26 mouse cellular contexts compared by ENCODE assay signal in the genomic region with DNA sequence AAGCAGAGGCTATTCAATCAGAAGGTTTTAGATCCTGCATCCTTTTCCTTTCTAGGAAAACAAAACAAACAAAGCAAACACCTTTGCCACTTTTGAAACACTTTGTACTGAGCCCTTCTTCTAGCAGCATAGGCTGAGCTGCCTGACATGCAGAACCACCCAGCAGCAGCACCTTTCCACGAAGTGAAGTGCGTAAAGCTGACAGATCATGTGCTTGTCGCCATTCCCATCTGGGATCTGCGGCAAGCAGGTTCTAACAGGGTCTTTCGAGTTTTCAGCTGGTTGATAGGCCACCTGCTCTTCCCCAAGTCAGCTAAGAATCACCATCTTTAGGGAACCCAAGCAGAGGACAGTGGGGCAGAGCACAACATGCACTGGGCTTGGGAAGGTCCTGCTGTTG.
"Had no signal": no experiment of that assay in that cellular context is flagged by ENCODE, and none has a peak within 500 bp of the region (broad histone marks: within the 10 kb centered on the region; RNA-seq: fewer than 3 reads in every experiment).

No protein-coding gene starts in this region.

- H3K4me1 ChIP-seq: lung, embryonic 15.5 days; neural tube, embryonic 12.5 days had no signal

- ATAC-seq: intestine, embryonic 16.5 days; liver, embryonic 12.5 days had no signal

- H3K9ac ChIP-seq: limb, embryonic 12.5 days; limb, embryonic 15.5 days; liver, embryonic 12.5 days; liver, embryonic 15.5 days; lung, embryonic 15.5 days; neural tube, embryonic 12.5 days; neural tube, embryonic 15.5 days had no signal

- H3K27me3 ChIP-seq: limb, embryonic 12.5 days; limb, embryonic 15.5 days; liver, embryonic 12.5 days; lung, embryonic 15.5 days; neural tube, embryonic 12.5 days; neural tube, embryonic 15.5 days had no signal

- H3K27ac ChIP-seq: kidney, postnatal 0 days; left cerebral cortex, adult 2 months; limb, embryonic 12.5 days; limb, embryonic 15.5 days; liver, embryonic 12.5 days; liver, embryonic 15.5 days; lung, embryonic 15.5 days; midbrain, embryonic 10.5 days; neural tube, embryonic 12.5 days; neural tube, embryonic 15.5 days had no signal

- H3K4me3 ChIP-seq: left cerebral cortex, adult 2 months; limb, embryonic 12.5 days; limb, embryonic 15.5 days; liver, embryonic 12.5 days; liver, embryonic 15.5 days; lung, embryonic 15.5 days; megakaryocyte, embryonic 14.5 days; midbrain, embryonic 10.5 days; neural tube, embryonic 12.5 days; neural tube, embryonic 15.5 days had no signal

- H3K9me3 ChIP-seq: limb, embryonic 12.5 days; limb, embryonic 15.5 days; liver, embryonic 12.5 days; liver, embryonic 15.5 days; lung, embryonic 15.5 days; megakaryocyte, embryonic 14.5 days; midbrain, embryonic 10.5 days; neural tube, embryonic 12.5 days; neural tube, embryonic 15.5 days had no signal

- H3K36me3 ChIP-seq: limb, embryonic 12.5 days; liver, embryonic 12.5 days; liver, embryonic 15.5 days; midbrain, embryonic 10.5 days had no signal

- DNase-seq: kidney, adult 18-20 months; kidney, adult 9 months; kidney, postnatal 25 days; layer of hippocampus, postnatal 36 days; left cerebral cortex, postnatal 4 days; lung, adult 18-20 months; lung, postnatal 10 days; lung, postnatal 36 days; midbrain, embryonic 14.5 days; retina, postnatal 1 day; right cerebral cortex, postnatal 25 days; thymus, adult 2 months; thymus, postnatal 14 days; thymus, postnatal 4 days had no signal

- H3K4me2 ChIP-seq: limb, embryonic 12.5 days; limb, embryonic 15.5 days; liver, embryonic 12.5 days; liver, embryonic 15.5 days; lung, embryonic 15.5 days; neural tube, embryonic 12.5 days; neural tube, embryonic 15.5 days had no signal
